Mouse (Mus musculus) large intestine, adult 2 months (tissue): ENCODE measurements around the gene Ppp1cc. TPM values are rescaled to one million over a fixed set of nuclear protein-coding genes. Genes with fewer than 3 reads are reported as not detected.
"Not testable (repeated sequence)": the region's sequence is repeated elsewhere in the genome, so short reads cannot be mapped to it uniquely, and the experiment has no call there.

Experiments used
- DNase-seq: peaks from one replicate; pipeline ENCODE4 v3.0.0-alpha.2; 2012; ENCODE audit warnings: low read depth, low spot score
- WGBS: fragments of 180-500 bp; shearing (Covaris S2); methylation state at CpG from one replicate; pipeline ENCODE4 v1.1.7; 2018; 5-methylcytosine and 5-hydroxymethylcytosine counted together
- polyA plus RNA-seq: library from polyadenylated mRNA; depleted of rRNA; stranded (reverse); fragments of >200 nt; gene quantifications from 2 replicates; pipeline ENCODE4 v1.2.3, GENCODE M21; 2012

Ppp1cc gene
- polyA plus RNA-seq, 1 experiment, result 90.7 TPM

- no peak for DNase-seq
- WGBS, result 87% methylated on average over 3 of the region's 3 CpGs
Observed at GRCm38 (mm10) chr5:122135290-122135882, 22.7 kb upstream of the Ppp1cc start.

GRCm38 (mm10) chr5:122136508-122137408 is 21.3 kb upstream of the Ppp1cc start:
- 25% methylated on average over 14 of the region's 14 CpGs for WGBS
- DNase-seq, result no peak

GRCm38 (mm10) chr5:122138856-122139255 is 19.2 kb upstream of the Ppp1cc start:
- 89% methylated on average over 15 of the region's 15 CpGs for WGBS
- no peak for DNase-seq

- not testable (repeated sequence) for DNase-seq
- WGBS, result 70% methylated on average over 2 of the region's 2 CpGs
Observed at GRCm38 (mm10) chr5:122139771-122140170, 18.3 kb upstream of the Ppp1cc start.

GRCm38 (mm10) chr5:122140723-122141122 is 17.4 kb upstream of the Ppp1cc start, which contains the start of gene Ccdc63:
TSS of gene Ccdc63 (minus strand) at chr5:122140823.
- 92% methylated on average over 3 of the region's 3 CpGs for WGBS
- DNase-seq, result no peak

GRCm38 (mm10) chr5:122142230-122142992 is 15.7 kb upstream of the Ppp1cc start:
- 53% methylated on average over 8 of the region's 8 CpGs for WGBS
- DNase-seq, result no peak

- 80% methylated on average over 15 of the region's 15 CpGs for WGBS
- no peak for DNase-seq
Observed at GRCm38 (mm10) chr5:122143543-122143942, 14.5 kb upstream of the Ppp1cc start.

- WGBS, result 84% methylated on average over 4 of the region's 4 CpGs
Observed at GRCm38 (mm10) chr5:122144825-122145224, 13.3 kb upstream of the Ppp1cc start.

GRCm38 (mm10) chr5:122145381-122146055 is 12.6 kb upstream of the Ppp1cc start:
- DNase-seq, result no peak
- WGBS, result 43% methylated on average over 15 of the region's 15 CpGs

More at GRCm38 (mm10) chr5:122144825-122145224, 13.3 kb upstream of the Ppp1cc start:
- no peak for DNase-seq

- 37% methylated on average over 10 of the region's 10 CpGs for WGBS
- DNase-seq, result no peak
Observed at GRCm38 (mm10) chr5:122146056-122146580, 12.0 kb upstream of the Ppp1cc start.

- DNase-seq, result no peak
Observed at GRCm38 (mm10) chr5:122146609-122147008, 11.5 kb upstream of the Ppp1cc start.

- 89% methylated on average over 1 of the region's 1 CpGs for WGBS
- no peak for DNase-seq
Observed at GRCm38 (mm10) chr5:122148107-122148506, 10.0 kb upstream of the Ppp1cc start.

- DNase-seq, result no peak
- WGBS, result 78% methylated on average over 4 of the region's 4 CpGs
Observed at GRCm38 (mm10) chr5:122149259-122149658, 8.8 kb upstream of the Ppp1cc start.

GRCm38 (mm10) chr5:122152508-122152907 is 5.6 kb upstream of the Ppp1cc start:
- DNase-seq, result not testable (repeated sequence)
- 82% methylated on average over 5 of the region's 5 CpGs for WGBS

- WGBS, result 74% methylated on average over 13 of the region's 14 CpGs
- no peak for DNase-seq
Observed at GRCm38 (mm10) chr5:122154006-122154405, 4.1 kb upstream of the Ppp1cc start.

GRCm38 (mm10) chr5:122154782-122155181 is 3.3 kb upstream of the Ppp1cc start:
- 58% methylated on average over 3 of the region's 3 CpGs for WGBS
- DNase-seq, result no peak

- DNase-seq, result no peak
Observed at GRCm38 (mm10) chr5:122155613-122156012, 2.5 kb upstream of the Ppp1cc start.

- no peak for DNase-seq
- 46% methylated on average over 2 of the region's 2 CpGs for WGBS
Observed at GRCm38 (mm10) chr5:122156486-122156885, 1.6 kb upstream of the Ppp1cc start.
